Mouse (Mus musculus): ENCODE results near the gene Olfr666.
"Not testable (repeated sequence)": the region's sequence is repeated elsewhere in the genome, so short reads cannot be mapped to it uniquely, and the experiment has no call there.

Olfr666 gene

GRCm38 (mm10) chr7:104895852-104896251, at the start of gene Olfr666:
Gene Olfr666 (minus strand): TSS chr7:104895952.
- no peak for DNase-seq (ENCODE audit: low spot score)

GRCm38 (mm10) chr7:104933940-104934339, 38.2 kb upstream of the Olfr666 start, which contains the start of gene Olfr669:
Gene Olfr669 (plus strand): TSS chr7:104934240.
- DNase-seq (ENCODE audit: low spot score): no peak

- DNase-seq (ENCODE audit: low spot score): no peak
These were observed 32.2 kb upstream of the Olfr666 start, which contains the start of gene Olfr668 for GRCm38 (mm10) chr7:104927957-104928356. Gene Olfr668 (minus strand): TSS chr7:104928057.

GRCm38 (mm10) chr7:104921382-104921781, 25.6 kb upstream of the Olfr666 start, which contains the start of gene Olfr667:
Gene Olfr667 (minus strand): TSS chr7:104921482.
- no peak for DNase-seq (ENCODE audit: low spot score)

- no peak for DNase-seq (ENCODE audit: low spot score)
These were observed 18.0 kb downstream of the Olfr666 start, which contains the start of gene Olfr665 for GRCm38 (mm10) chr7:104877731-104878130. Gene Olfr665 (plus strand): TSS chr7:104878031.

GRCm38 (mm10) chr7:104861381-104861780, 34.4 kb downstream of the Olfr666 start:
- no peak for DNase-seq (ENCODE audit: low spot score)

- DNase-seq (ENCODE audit: low spot score): no peak
These were observed 38.1 kb downstream of the Olfr666 start for GRCm38 (mm10) chr7:104857683-104858082.

- not testable (repeated sequence) for DNase-seq (ENCODE audit: low spot score)
These were observed 39.0 kb downstream of the Olfr666 start, which contains the start of gene Usp17la for GRCm38 (mm10) chr7:104856709-104857108. Gene Usp17la (plus strand): TSS chr7:104857009.

GRCm38 (mm10) chr7:104855248-104855750, 40.5 kb downstream of the Olfr666 start:
- no peak for DNase-seq (ENCODE audit: low spot score)

GRCm38 (mm10) chr7:104851546-104851945, 44.2 kb downstream of the Olfr666 start:
- not testable (repeated sequence) for DNase-seq (ENCODE audit: low spot score)

GRCm38 (mm10) chr7:104843731-104844287, 51.9 kb downstream of the Olfr666 start:
- DNase-seq (ENCODE audit: low spot score): no peak

GRCm38 (mm10) chr7:104842503-104842902, 53.2 kb downstream of the Olfr666 start, which contains the start of gene Usp17lb:
Gene Usp17lb (minus strand): TSS chr7:104842603.
- DNase-seq (ENCODE audit: low spot score): no peak

All from embryo, embryonic 10 days (tissue).